Mouse (Mus musculus) liver, postnatal 0 days (tissue): ENCODE data around the gene Flt1. TPM values are rescaled to one million over a fixed set of nuclear protein-coding genes. Genes with fewer than 3 reads are reported as not detected.

Experiments used
- ATAC-seq: fragments of 200-750 bp; cut with Nextera tagmentation; 2 replicates; pipeline ENCODE4 v1.8.0; 2017; ENCODE audit warnings: mild to moderate bottlenecking, moderate library complexity
- DNase-seq: peaks from one replicate; pipeline ENCODE4 v3.0.0-alpha.2; 2016
- H3K27ac ChIP-seq: fragments of 300-500 bp; sonication (generic); 2 replicates; pipeline ENCODE4 v1.5.1; 2014; ENCODE audit warnings: antibody characterized with exemption, moderate library complexity, mild to moderate bottlenecking, low read depth
- H3K27me3 ChIP-seq: fragments of 300-500 bp; sonication (generic); 2 replicates; pipeline ENCODE4 v1.6.1; 2014; ENCODE audit warnings: low read length, control low read depth, mixed read lengths; ENCODE audit not compliant: insufficient read depth
- H3K36me3 ChIP-seq: fragments of 300-500 bp; sonication (generic); replicated peaks from 2 replicates; pipeline ENCODE4 v1.6.1; 2014; ENCODE audit warnings: mild to moderate bottlenecking, control low read depth, low read length, moderate library complexity, mixed read lengths; ENCODE audit not compliant: insufficient read depth
- H3K4me1 ChIP-seq: fragments of 300-500 bp; sonication (generic); 2 replicates; pipeline ENCODE4 v1.6.1; 2014; ENCODE audit warnings: antibody characterized with exemption, mild to moderate bottlenecking, control low read depth; ENCODE audit not compliant: insufficient read depth
- H3K4me2 ChIP-seq: fragments of 300-500 bp; sonication (generic); 2 replicates; pipeline ENCODE4 v1.6.1; 2014; ENCODE audit warnings: low read depth, mild to moderate bottlenecking, low read length, moderate library complexity, mixed read lengths
- H3K4me3 ChIP-seq: fragments of 300-500 bp; sonication (generic); 2 replicates; pipeline ENCODE4 v1.5.1; 2014; ENCODE audit warnings: low read depth, low read length
- H3K9ac ChIP-seq: fragments of 300-500 bp; sonication (generic); replicated peaks from 2 replicates; pipeline ENCODE4 v1.6.1; 2014; ENCODE audit warnings: mild to moderate bottlenecking, moderate library complexity
- H3K9me3 ChIP-seq: fragments of 300-500 bp; sonication (generic); 2 replicates; pipeline ENCODE4 v1.6.1; 2016; ENCODE audit warnings: mild to moderate bottlenecking, control low read depth, low read length, mixed read lengths
- CTCF ChIP-seq: sonication (generic); IDR thresholded peaks from 2 replicates; pipeline ENCODE4 v1.5.1; 2016; ENCODE audit warnings: antibody characterized with exemption, low read depth
- EP300 ChIP-seq: IDR thresholded peaks from 2 replicates; pipeline ENCODE4 v1.6.1; 2016; ENCODE audit warnings: antibody characterized with exemption, low read depth, mild to moderate bottlenecking
- WGBS: fragments of 180-500 bp; shearing (Covaris S2); extraction: QIAGEN DNeasy Blood & Tissue Kit; methylation state at CpG from one replicate; pipeline ENCODE4 v1.1.7; 2014; ENCODE audit not compliant: insufficient replicate concordance; 5-methylcytosine and 5-hydroxymethylcytosine counted together
- polyA plus RNA-seq: library from polyadenylated mRNA; unstranded; fragments of >200 nt; fragmentation: Nextera tagmentation; extraction: Ambion mirVana; gene quantifications from 2 replicates; pipeline ENCODE4 v1.2.1, GENCODE M21; 2015

Gene Flt1
- polyA plus RNA-seq, 1 experiment from 2014 or later: 2.8 TPM

DNA sequence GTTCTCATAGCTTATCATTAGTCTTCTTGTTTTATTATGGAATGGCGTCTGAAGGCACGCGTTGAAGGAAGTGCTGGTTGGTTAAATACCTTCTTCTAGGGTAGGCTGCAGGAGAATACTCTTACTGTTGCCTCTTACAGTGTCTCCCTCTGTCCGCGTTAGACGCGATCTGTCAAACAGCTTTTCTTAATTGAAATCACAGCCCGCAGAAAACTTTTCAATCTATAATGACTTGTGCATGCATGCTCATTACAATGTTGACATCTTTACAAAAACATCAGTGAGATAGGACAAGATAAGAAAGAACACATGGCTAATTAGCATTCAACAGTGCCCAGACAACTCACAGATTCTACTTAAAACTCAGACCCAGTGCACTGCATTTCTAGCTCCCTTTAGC, 89.9 kb downstream of the Flt1 start:
- no peak overlapping the region for H3K9ac ChIP-seq
- no peaks in the 10 kb centered on the region for H3K9me3 ChIP-seq
- H3K4me3 ChIP-seq: no peak overlapping the region
- no peak for TF ChIP-seq CTCF
- H3K27me3 ChIP-seq: no peaks in the 10 kb centered on the region
- no peak for DNase-seq
- WGBS: 82% methylated on average over 8 of the region's 8 CpGs
- H3K4me1 ChIP-seq: no peaks in the 10 kb centered on the region
- H3K27ac ChIP-seq: no peak overlapping the region
- H3K36me3 ChIP-seq: no peaks in the 10 kb centered on the region
- no peak overlapping the region for H3K4me2 ChIP-seq
- ATAC-seq: no peak

GRCm38 (mm10) chr5:147634016-147634415, 91.8 kb downstream of the Flt1 start:
- Histone ChIP-seq H3K4me1 (no peaks in the 10 kb centered on the region), H3K4me2 (no peak overlapping the region), H3K27ac (no peak overlapping the region), H3K36me3 (no peaks in the 10 kb centered on the region), H3K9me3 (no peaks in the 10 kb centered on the region), H3K9ac (no peak overlapping the region), H3K4me3 (no peak overlapping the region), H3K27me3 (no peaks in the 10 kb centered on the region)
- DNase-seq (no peak), ATAC-seq (no peak)
- TF ChIP-seq CTCF (no peak), EP300 (no peak)
- 69% methylated on average over 11 of the region's 11 CpGs for WGBS

DNA sequence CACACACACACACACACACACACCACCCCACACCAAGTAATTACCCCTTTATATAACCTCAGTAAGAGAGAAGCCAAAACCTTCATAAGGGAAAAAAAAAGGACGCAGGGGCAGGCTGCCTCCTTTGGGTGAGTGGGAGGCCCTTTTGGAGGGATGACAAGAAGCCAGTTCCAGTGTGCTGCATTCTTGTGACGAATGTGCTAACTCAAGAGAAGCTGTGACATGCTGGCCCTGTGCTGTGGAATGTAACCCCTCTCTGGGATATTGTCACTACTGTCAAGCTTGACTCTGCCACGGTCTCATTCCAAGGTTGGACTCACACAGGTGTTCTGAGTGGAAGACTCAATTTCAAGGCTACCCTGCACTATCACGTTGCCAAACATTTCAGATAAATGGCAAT, 93.1 kb downstream of the Flt1 start:
- ATAC-seq: no peak
- H3K9ac ChIP-seq: no peak overlapping the region
- TF ChIP-seq EP300 (no peak), CTCF (no peak)
- 72% methylated on average over 4 of the region's 4 CpGs for WGBS
- DNase-seq: no peak
- H3K27ac ChIP-seq: no peak overlapping the region
- H3K4me1 ChIP-seq: no peaks in the 10 kb centered on the region
- H3K9me3 ChIP-seq: no peaks in the 10 kb centered on the region
- H3K4me2 ChIP-seq: no peak overlapping the region
- H3K27me3 ChIP-seq: no peaks in the 10 kb centered on the region
- no peaks in the 10 kb centered on the region for H3K36me3 ChIP-seq
- no peak overlapping the region for H3K4me3 ChIP-seq

- WGBS: 66% methylated on average over 17 of the region's 17 CpGs
- no peak overlapping the region for H3K27ac ChIP-seq
- DNase-seq (no peak), ATAC-seq (no peak)
- no peaks in the 10 kb centered on the region for H3K9me3 ChIP-seq
- H3K9ac ChIP-seq: no peak overlapping the region
- no peaks in the 10 kb centered on the region for H3K36me3 ChIP-seq
- TF ChIP-seq EP300 (no peak), CTCF (no peak)
- no peak overlapping the region for H3K4me2 ChIP-seq
- H3K4me3 ChIP-seq: no peak overlapping the region
- H3K27me3 ChIP-seq: no peaks in the 10 kb centered on the region
- H3K4me1 ChIP-seq: no peaks in the 10 kb centered on the region
Measured at GRCm38 (mm10) chr5:147630426-147631290, 95.2 kb downstream of the Flt1 start.

GRCm38 (mm10) chr5:147626944-147627343, 98.9 kb downstream of the Flt1 start:
- WGBS: 68% methylated on average over 2 of the region's 2 CpGs
- H3K9me3 ChIP-seq: no peaks in the 10 kb centered on the region
- no peak overlapping the region for H3K27ac ChIP-seq
- no peaks in the 10 kb centered on the region for H3K36me3 ChIP-seq
- no peak overlapping the region for H3K4me2 ChIP-seq
- DNase-seq (no peak), ATAC-seq (no peak)
- H3K27me3 ChIP-seq: no peaks in the 10 kb centered on the region
- H3K4me3 ChIP-seq: no peak overlapping the region
- H3K4me1 ChIP-seq: no peaks in the 10 kb centered on the region
- TF ChIP-seq CTCF (no peak), EP300 (no peak)
- H3K9ac ChIP-seq: no peak overlapping the region

DNA sequence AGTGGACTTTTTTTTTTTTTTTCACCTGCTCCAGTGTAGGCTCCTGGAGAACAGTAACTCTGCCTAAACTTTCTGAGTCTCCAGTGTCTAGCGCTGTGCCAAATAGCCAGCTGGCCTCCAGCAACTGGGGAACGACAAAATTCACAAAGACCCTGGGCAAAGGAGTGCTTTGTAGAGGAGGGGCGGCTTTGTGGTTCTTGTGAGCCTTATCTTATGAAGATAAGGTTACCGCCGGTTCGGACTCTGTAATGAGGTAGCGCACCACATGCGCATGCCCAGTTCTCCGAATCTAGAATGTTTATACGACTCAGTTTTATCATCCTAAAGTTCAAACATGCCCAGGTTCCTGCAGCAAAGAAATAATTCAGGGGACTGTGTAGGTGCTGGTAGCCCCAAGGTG, 102.1 kb downstream of the Flt1 start:
- Histone ChIP-seq H3K27ac (no peak overlapping the region), H3K9ac (no peak overlapping the region), H3K9me3 (no peaks in the 10 kb centered on the region), H3K4me1 (no peaks in the 10 kb centered on the region), H3K4me2 (no peak overlapping the region), H3K4me3 (no peak overlapping the region), H3K27me3 (no peaks in the 10 kb centered on the region), H3K36me3 (no peaks in the 10 kb centered on the region)
- no peak for DNase-seq
- TF ChIP-seq CTCF: no peak
- TF ChIP-seq EP300: no peak
- no peak for ATAC-seq
- 59% methylated on average over 10 of the region's 10 CpGs for WGBS

- H3K9ac ChIP-seq: no peak overlapping the region
- no peak for TF ChIP-seq EP300
- no peak for TF ChIP-seq CTCF
- 0 out of 2 replicates have a peak, but pooled peaks cover 2% of the 10 kb centered on the region for H3K4me1 ChIP-seq
- H3K27ac ChIP-seq: no peak overlapping the region
- H3K4me2 ChIP-seq: no peak overlapping the region
- 30% methylated on average over 2 of the region's 2 CpGs for whole genome bisulfite sequencing
- DNase-seq (no peak), ATAC-seq (no peak)
- no peaks in the 10 kb centered on the region for H3K9me3 ChIP-seq
- no peak overlapping the region for H3K4me3 ChIP-seq
- no peaks in the 10 kb centered on the region for H3K36me3 ChIP-seq
- H3K27me3 ChIP-seq: no peaks in the 10 kb centered on the region
Measured at GRCm38 (mm10) chr5:147620178-147620577, 105.6 kb downstream of the Flt1 start.
